Mouse (Mus musculus) lung, postnatal 0 days (tissue): ENCODE data around the gene Sec23ip. TPM values are rescaled to one million over a fixed set of nuclear protein-coding genes. Genes with fewer than 3 reads are reported as not detected.

Experiments
- ATAC-seq: fragments of 200-750 bp; cut with Nextera tagmentation; 2 replicates; pipeline ENCODE4 v1.8.0; 2017; ENCODE audit warnings: moderate library complexity
- DNase-seq: peaks from one replicate; pipeline ENCODE4 v3.0.0-alpha.2; 2016; ENCODE audit warnings: low spot score
- H3K27ac ChIP-seq: fragments of 300-500 bp; sonication (generic); 2 replicates; pipeline ENCODE4 v1.5.1; 2014; ENCODE audit warnings: antibody characterized with exemption, mild to moderate bottlenecking, low read length, mixed read lengths
- H3K27me3 ChIP-seq: fragments of 300-500 bp; sonication (generic); replicated peaks from 2 replicates; pipeline ENCODE4 v1.6.1; 2014; ENCODE audit warnings: low read length, mixed read lengths; ENCODE audit not compliant: insufficient read depth
- H3K36me3 ChIP-seq: fragments of 300-500 bp; sonication (generic); 2 replicates; pipeline ENCODE4 v1.6.1; 2014; ENCODE audit warnings: low read length, mixed read lengths; ENCODE audit not compliant: insufficient read depth
- H3K4me1 ChIP-seq: fragments of 300-500 bp; sonication (generic); 2 replicates; pipeline ENCODE4 v1.6.1; 2014; ENCODE audit warnings: antibody characterized with exemption, low read depth, low read length, mixed read lengths; ENCODE audit not compliant: insufficient read depth
- H3K4me2 ChIP-seq: fragments of 300-500 bp; sonication (generic); replicated peaks from 2 replicates; pipeline ENCODE4 v1.6.1; 2014; ENCODE audit warnings: low read depth, mild to moderate bottlenecking, low read length, moderate library complexity, mixed read lengths
- H3K4me3 ChIP-seq: fragments of 300-500 bp; sonication (generic); 2 replicates; pipeline ENCODE4 v1.5.1; 2014; ENCODE audit warnings: low read depth, low read length
- H3K9ac ChIP-seq: fragments of 300-500 bp; sonication (generic); replicated peaks from 2 replicates; pipeline ENCODE4 v1.6.1; 2014; ENCODE audit warnings: low read depth, mild to moderate bottlenecking
- H3K9me3 ChIP-seq: fragments of 300-500 bp; sonication (generic); 2 replicates; pipeline ENCODE4 v1.6.1; 2016; ENCODE audit warnings: low read length, mixed read lengths
- CTCF ChIP-seq: IDR thresholded peaks from 2 replicates; pipeline ENCODE4 v1.5.1; 2016; ENCODE audit warnings: antibody characterized with exemption, mild to moderate bottlenecking
- EP300 ChIP-seq: IDR thresholded peaks from 2 replicates; pipeline ENCODE4 v1.6.1; 2016; ENCODE audit warnings: antibody characterized with exemption, mild to moderate bottlenecking, control low read depth
- WGBS: fragments of 180-500 bp; shearing (Covaris S2); extraction: QIAGEN DNeasy Blood & Tissue Kit; methylation state at CpG from one replicate; pipeline ENCODE4 v1.1.7; 2014; 5-methylcytosine and 5-hydroxymethylcytosine counted together
- polyA plus RNA-seq: library from polyadenylated mRNA; unstranded; fragments of >200 nt; fragmentation: Nextera tagmentation; extraction: Ambion mirVana; gene quantifications from 2 replicates; pipeline ENCODE4 v1.2.1, GENCODE M21; 2015

The Sec23ip gene
- polyA plus RNA-seq, 1 experiment from 2014 or later: 22.7 TPM

- no peak for DNase-seq
- H3K27ac ChIP-seq: no peak overlapping the region
- no peak overlapping the region for H3K4me3 ChIP-seq
- H3K4me1 ChIP-seq: no peaks in the 10 kb centered on the region
- no peak for TF ChIP-seq CTCF
- no peak for TF ChIP-seq EP300
- H3K36me3 ChIP-seq: peaks cover 35% of the 10 kb centered on the region; the same call in 1 of the 2 replicates
- H3K9me3 ChIP-seq: no peaks in the 10 kb centered on the region
- ATAC-seq: no peak
- no peak overlapping the region for H3K9ac ChIP-seq
- 88% methylated on average over 4 of the region's 4 CpGs for WGBS
- H3K27me3 ChIP-seq: no peaks in the 10 kb centered on the region
- H3K4me2 ChIP-seq: no peak overlapping the region
Measured at GRCm38 (mm10) chr7:128752012-128752411, 7.3 kb downstream of the Sec23ip start.

GRCm38 (mm10) chr7:128755396-128755795 is 10.7 kb downstream of the Sec23ip start:
- Histone ChIP-seq H3K36me3 (peaks cover 54% of the 10 kb centered on the region), H3K27me3 (no peaks in the 10 kb centered on the region), H3K27ac (no peak overlapping the region), H3K4me1 (no peaks in the 10 kb centered on the region), H3K9me3 (no peaks in the 10 kb centered on the region), H3K9ac (no peak overlapping the region), H3K4me3 (no peak overlapping the region), H3K4me2 (no peak overlapping the region)
- TF ChIP-seq CTCF: no peak
- no peak for TF ChIP-seq EP300
- WGBS: 94% methylated on average over 1 of the region's 1 CpGs
- ATAC-seq (no peak), DNase-seq (no peak)

- H3K4me3 ChIP-seq: no peak overlapping the region
- H3K4me2 ChIP-seq: no peak overlapping the region
- no peaks in the 10 kb centered on the region for H3K9me3 ChIP-seq
- TF ChIP-seq EP300: no peak
- H3K4me1 ChIP-seq: no peaks in the 10 kb centered on the region
- 85% methylated on average over 4 of the region's 4 CpGs for WGBS
- peaks cover 68% of the 10 kb centered on the region for H3K36me3 ChIP-seq
- no peak overlapping the region for H3K27ac ChIP-seq
- H3K9ac ChIP-seq: no peak overlapping the region
- no peak for ATAC-seq
- no peaks in the 10 kb centered on the region for H3K27me3 ChIP-seq
- DNase-seq: no peak
Measured at GRCm38 (mm10) chr7:128758948-128759347, 14.2 kb downstream of the Sec23ip start.

GRCm38 (mm10) chr7:128766696-128767095 is 22.0 kb downstream of the Sec23ip start:
- Histone ChIP-seq H3K4me2 (no peak overlapping the region), H3K4me1 (no peaks in the 10 kb centered on the region), H3K27me3 (no peaks in the 10 kb centered on the region), H3K36me3 (peaks cover 52% of the 10 kb centered on the region), H3K9ac (no peak overlapping the region), H3K4me3 (no peak overlapping the region), H3K9me3 (no peaks in the 10 kb centered on the region), H3K27ac (no peak overlapping the region)
- no peak for TF ChIP-seq CTCF
- TF ChIP-seq EP300: no peak
- no peak for ATAC-seq
- DNase-seq: no peak

- Histone ChIP-seq H3K9ac (no peak overlapping the region), H3K27me3 (no peaks in the 10 kb centered on the region), H3K4me1 (no peaks in the 10 kb centered on the region), H3K36me3 (peaks cover 71% of the 10 kb centered on the region), H3K9me3 (no peaks in the 10 kb centered on the region), H3K27ac (no peak overlapping the region), H3K4me3 (no peak overlapping the region), H3K4me2 (no peak overlapping the region)
- WGBS: 74% methylated on average over 6 of the region's 6 CpGs
- no peak for DNase-seq
- ATAC-seq: no peak
- TF ChIP-seq CTCF (no peak), EP300 (no peak)
Measured at GRCm38 (mm10) chr7:128777201-128777600, 32.5 kb downstream of the Sec23ip start.

GRCm38 (mm10) chr7:128779305-128779704 is 34.6 kb downstream of the Sec23ip start:
- DNase-seq: peak; percentile 50
- no peaks in the 10 kb centered on the region for H3K27me3 ChIP-seq
- H3K4me3 ChIP-seq: no peak overlapping the region
- H3K36me3 ChIP-seq: peaks cover 59% of the 10 kb centered on the region
- ATAC-seq: no peak; the same call in 1 of the 2 replicates
- H3K4me2 ChIP-seq: no peak overlapping the region
- H3K9ac ChIP-seq: no peak overlapping the region
- TF ChIP-seq CTCF (peak; percentile 74), EP300 (no peak)
- WGBS: 47% methylated on average over 6 of the region's 6 CpGs
- no peaks in the 10 kb centered on the region for H3K9me3 ChIP-seq
- H3K27ac ChIP-seq: no peak overlapping the region
- no peaks in the 10 kb centered on the region for H3K4me1 ChIP-seq

- 94% methylated on average over 3 of the region's 3 CpGs for WGBS
Measured at GRCm38 (mm10) chr7:128781846-128782245, 37.1 kb downstream of the Sec23ip start.

More at GRCm38 (mm10) chr7:128781846-128782245, 37.1 kb downstream of the Sec23ip start:
- no peak overlapping the region for H3K27ac ChIP-seq
- H3K4me1 ChIP-seq: no peaks in the 10 kb centered on the region
- H3K36me3 ChIP-seq: peaks cover 52% of the 10 kb centered on the region
- no peak overlapping the region for H3K9ac ChIP-seq
- H3K27me3 ChIP-seq: no peaks in the 10 kb centered on the region
- DNase-seq (no peak), ATAC-seq (no peak)
- TF ChIP-seq EP300 (no peak), CTCF (no peak)
- no peak overlapping the region for H3K4me2 ChIP-seq
- H3K9me3 ChIP-seq: no peaks in the 10 kb centered on the region
- H3K4me3 ChIP-seq: no peak overlapping the region
